Mouse (Mus musculus) G1E (cell line): ENCODE measurements at regions not wholly inside any gene's neighbourhood (a gene's known extent, or its start where the extent isn't known, plus 50 kb on each side); places are given as distances from the start of the nearest gene placed in this dataset.

Source experiments
- CTCF ChIP-seq: IDR thresholded peaks from 2 replicates; pipeline ENCODE4 v1.5.1; 2012; ENCODE audit warnings: low read depth, low read length, inconsistent platforms, mixed read lengths
- GATA1 ChIP-seq: IDR thresholded peaks from 2 replicates; pipeline ENCODE4 v1.6.1; 2012; ENCODE audit warnings: borderline replicate concordance, low read length, inconsistent platforms, mixed read lengths
- POLR2AphosphoS5 ChIP-seq: IDR thresholded peaks from 2 replicates; pipeline ENCODE4 v1.6.1; 2012; ENCODE audit warnings: low read depth, low read length, inconsistent platforms; ENCODE audit not compliant: insufficient replicate concordance
- TAL1 ChIP-seq: conservative IDR thresholded peaks from 2 replicates; pipeline ENCODE4 v1.6.1; 2012; ENCODE audit warnings: low read depth, low read length, inconsistent platforms, mixed read lengths

DNA sequence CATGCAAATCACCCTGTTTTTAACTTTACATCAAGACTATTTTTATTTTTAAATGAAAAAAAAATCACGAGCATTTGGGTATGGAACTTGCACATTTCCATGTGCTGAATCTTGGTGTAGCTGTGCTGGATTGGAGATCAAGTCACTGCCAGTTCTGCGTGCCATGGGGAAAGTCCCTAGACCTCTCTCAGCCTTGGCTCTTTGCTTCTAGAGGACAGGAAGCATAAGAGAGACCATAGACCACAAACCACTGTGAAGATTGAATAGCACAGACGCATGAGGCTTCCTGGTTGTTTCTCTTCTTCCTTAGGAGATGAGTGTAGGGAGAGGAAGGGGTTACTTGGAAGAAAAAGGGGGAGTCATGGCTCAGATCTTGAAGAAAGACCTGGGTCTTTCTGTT, 161.7 kb downstream of the Spata19 start:
- no peak for TF ChIP-seq CTCF
- no peak for TF ChIP-seq GATA1
- TF ChIP-seq TAL1, result no peak
- no peak for TF ChIP-seq POLR2AphosphoS5
